Mouse (Mus musculus): ENCODE results near the gene Dop1a. TPM values are rescaled to one million over a fixed set of nuclear protein-coding genes. Genes with fewer than 3 reads are reported as not detected.
A peak's percentile ranks its signal among the peaks of the same experiment; 100 is the strongest.

The Dop1a gene
- polyA plus RNA-seq, 1 experiment from 2014 or later: 32.8 TPM

DNA sequence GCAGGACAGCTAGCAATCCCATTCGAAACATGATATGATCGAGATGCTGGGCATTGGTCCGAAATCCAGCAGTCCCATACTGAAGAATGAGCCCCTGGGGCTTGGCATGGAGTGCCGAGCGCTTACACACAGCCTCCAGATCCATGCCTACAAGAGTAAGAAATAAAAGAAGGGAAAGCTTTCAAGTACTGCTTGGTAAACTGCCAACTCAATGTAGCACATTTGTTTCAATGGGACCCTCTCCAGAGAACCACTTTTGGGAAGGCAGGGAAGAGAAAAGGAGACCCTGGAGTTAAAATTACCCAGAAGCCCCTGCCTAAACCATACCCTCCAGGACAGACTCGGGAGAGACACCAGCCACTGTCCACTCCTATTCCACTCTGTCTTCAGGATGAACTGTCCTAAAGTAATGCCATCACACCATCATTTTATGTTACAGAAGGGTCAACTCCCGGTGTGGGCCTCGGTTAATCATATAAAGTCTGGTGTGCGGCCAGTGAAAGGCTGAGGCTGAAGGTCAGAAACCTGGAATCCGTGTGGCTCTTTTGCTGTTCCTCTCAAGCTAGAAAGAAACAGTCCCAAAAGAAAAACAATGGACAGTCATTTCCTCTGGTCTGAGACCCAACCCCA is 103.4 kb downstream of the Dop1a start:
- Histone ChIP-seq H3K4me2 (peak overlapping the region; percentile 97), H3K27ac (replicated peaks) (no peak overlapping the region), H3K4me1 (replicated peaks) (peaks cover 22% of the 10 kb centered on the region), H3K9ac (0 out of 2 replicates have a peak overlapping the region, but pooled peaks have one; percentile 17), H3K9me3 (no peaks in the 10 kb centered on the region), H3K27me3 (no peaks in the 10 kb centered on the region), H3K4me3 (peak overlapping the region; percentile 60), H3K36me3 (peaks cover 23% of the 10 kb centered on the region)
- 73% methylated on average over 10 of the region's 10 CpGs for WGBS
- ATAC-seq (ENCODE audit: low FRiP score, low read depth): no peak

DNA sequence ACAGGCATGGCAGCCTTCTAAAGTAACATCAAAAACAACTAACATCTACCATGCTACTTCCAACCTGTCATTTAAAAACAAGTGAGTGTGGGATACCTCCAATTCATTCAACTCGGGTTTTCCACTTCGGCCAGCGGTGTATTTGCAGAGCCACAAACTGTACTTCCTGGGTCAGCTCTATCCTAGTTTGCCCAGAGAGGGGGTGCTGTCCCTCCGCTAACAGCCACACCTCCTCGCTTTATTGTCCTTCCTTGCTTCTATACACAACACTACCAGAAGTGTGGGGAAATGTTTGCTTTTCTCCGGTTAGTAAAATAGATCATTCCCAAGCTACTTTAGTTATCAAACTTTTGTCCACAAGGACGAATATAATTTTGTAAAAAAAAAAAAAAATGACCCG is 104.0 kb downstream of the Dop1a start:
- Histone ChIP-seq H3K27me3 (no peaks in the 10 kb centered on the region), H3K9me3 (no peaks in the 10 kb centered on the region), H3K4me3 (peak overlapping the region; percentile 60), H3K4me1 (replicated peaks) (peaks cover 22% of the 10 kb centered on the region), H3K4me2 (peak overlapping the region; percentile 97), H3K27ac (replicated peaks) (no peak overlapping the region; the same call in 1 of the 2 replicates), H3K36me3 (peaks cover 23% of the 10 kb centered on the region), H3K9ac (peak overlapping the region; percentile 55)
- WGBS: 19% methylated on average over 8 of the region's 8 CpGs
- ATAC-seq (ENCODE audit: low FRiP score, low read depth): no peak

DNA sequence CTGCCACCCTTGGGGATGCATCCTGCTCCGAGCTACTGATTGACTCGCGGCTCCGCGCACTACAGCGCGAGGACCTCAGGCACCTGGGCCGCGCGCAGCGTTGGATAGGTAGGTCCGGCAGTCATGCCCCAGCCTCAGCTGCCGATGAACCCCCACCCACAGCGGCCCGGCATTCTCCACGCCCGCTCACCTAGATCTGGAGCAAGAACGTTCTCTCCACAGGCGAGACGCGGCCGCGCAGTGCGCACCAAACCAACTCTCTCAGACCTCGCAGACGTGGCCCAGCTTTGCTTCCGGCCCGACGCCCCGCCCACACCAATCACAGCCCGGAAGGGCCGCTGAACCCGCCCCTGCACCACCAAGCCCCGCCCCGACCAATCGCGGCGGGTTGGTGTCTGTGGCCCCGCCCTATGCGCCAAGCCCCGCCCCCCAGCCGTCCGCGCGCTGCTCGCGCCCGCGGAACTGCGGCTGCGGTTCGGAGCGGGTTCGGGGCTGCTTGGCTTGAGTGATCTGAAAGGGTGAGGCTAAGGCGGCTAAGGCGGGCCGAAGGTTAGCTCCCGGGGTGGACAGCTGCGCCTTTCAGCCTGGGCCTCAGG is 104.7 kb downstream of the Dop1a start, which contains the start of the genes Pgm3 and Rwdd2a:
Pgm3 (minus strand) TSS at position 303 of the 596 bp plus-strand sequence.
Rwdd2a (plus strand) TSS at position 452 of the 596 bp plus-strand sequence.
- Histone ChIP-seq H3K9me3 (no peaks in the 10 kb centered on the region), H3K9ac (peak within 1 kb of the TSS; percentile 55), H3K36me3 (peaks cover 18% of the 10 kb centered on the region), H3K27ac (replicated peaks) (peak within 1 kb of the TSS; percentile 69), H3K27me3 (no peaks in the 10 kb centered on the region), H3K4me3 (peak within 1 kb of the TSS; percentile 60), H3K4me2 (peak within 1 kb of the TSS; percentile 97), H3K4me1 (replicated peaks) (peaks cover 22% of the 10 kb centered on the region)
- peak; percentile 98 for ATAC-seq (ENCODE audit: low FRiP score, low read depth)
- WGBS: under 1% methylated on average over 59 of the region's 59 CpGs

DNA sequence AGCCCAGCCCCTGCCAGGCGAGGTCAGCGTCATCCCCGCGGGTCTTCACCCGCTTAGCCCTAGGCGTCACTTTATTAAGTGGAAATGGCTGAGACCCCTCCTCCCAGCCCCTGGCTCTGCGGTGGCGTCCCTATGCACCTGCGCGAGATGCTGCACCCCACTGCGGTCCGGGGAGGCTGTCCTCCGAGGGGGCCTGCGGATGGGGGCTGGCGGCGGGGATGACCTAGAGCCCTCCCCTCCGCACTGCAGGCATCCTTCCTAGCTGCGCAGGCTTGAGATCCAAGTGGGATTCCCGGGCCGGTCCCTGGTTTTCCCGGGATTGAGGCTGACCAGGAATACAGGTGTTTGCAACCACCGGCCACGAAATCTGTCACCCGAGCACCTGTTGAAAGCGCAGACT is 105.2 kb downstream of the Dop1a start:
- Histone ChIP-seq H3K9ac (peak overlapping the region; percentile 50), H3K4me1 (replicated peaks) (peaks cover 22% of the 10 kb centered on the region), H3K27ac (replicated peaks) (0 out of 2 replicates have a peak overlapping the region, but pooled peaks have one; percentile 31), H3K36me3 (peaks cover 12% of the 10 kb centered on the region; the same call in 1 of the 2 replicates), H3K4me2 (peak overlapping the region; percentile 97), H3K4me3 (peak overlapping the region; percentile 60), H3K9me3 (no peaks in the 10 kb centered on the region), H3K27me3 (no peaks in the 10 kb centered on the region)
- WGBS: under 1% methylated on average over 25 of the region's 25 CpGs
- ATAC-seq (ENCODE audit: low FRiP score, low read depth): no peak

DNA sequence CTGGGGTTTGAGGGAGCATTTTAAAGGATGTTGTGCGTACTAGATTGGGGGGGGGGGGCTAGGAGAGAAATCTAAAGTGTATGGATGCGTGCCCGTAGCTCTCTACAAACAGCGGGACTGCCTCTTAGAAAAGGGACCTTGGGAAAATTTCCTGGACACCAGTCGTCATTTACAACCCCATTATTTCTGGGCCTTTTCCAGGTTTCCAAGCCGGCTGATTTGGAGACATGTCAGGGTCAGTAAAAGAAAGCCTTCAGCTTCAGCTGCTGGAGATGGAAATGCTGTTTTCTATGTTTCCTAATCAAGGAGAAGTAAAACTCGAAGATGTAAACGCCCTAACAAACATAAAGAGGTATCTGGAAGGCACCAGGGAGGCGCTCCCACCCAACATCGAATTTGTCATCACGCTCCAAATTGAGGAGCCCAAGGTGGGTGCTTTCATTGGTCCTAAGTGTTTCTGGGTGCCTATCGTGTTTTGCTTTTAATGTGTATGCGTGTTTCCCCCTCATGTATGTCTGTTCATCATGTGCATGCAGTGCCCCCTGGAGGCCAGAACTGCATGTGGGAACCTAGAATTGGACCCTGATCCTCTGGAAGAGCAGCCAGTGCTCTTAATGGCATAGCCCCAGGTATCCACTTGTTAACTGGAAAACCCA is 105.8 kb downstream of the Dop1a start:
- ATAC-seq (ENCODE audit: low FRiP score, low read depth): no peak
- Histone ChIP-seq H3K4me1 (replicated peaks) (peaks cover 22% of the 10 kb centered on the region), H3K9me3 (no peaks in the 10 kb centered on the region), H3K4me2 (peak overlapping the region; percentile 97), H3K36me3 (peaks cover 9% of the 10 kb centered on the region; the same call in 1 of the 2 replicates), H3K9ac (peak overlapping the region; percentile 50), H3K4me3 (peak overlapping the region; percentile 60), H3K27ac (replicated peaks) (no peak overlapping the region), H3K27me3 (no peaks in the 10 kb centered on the region)
- 9% methylated on average over 13 of the region's 13 CpGs for WGBS

DNA sequence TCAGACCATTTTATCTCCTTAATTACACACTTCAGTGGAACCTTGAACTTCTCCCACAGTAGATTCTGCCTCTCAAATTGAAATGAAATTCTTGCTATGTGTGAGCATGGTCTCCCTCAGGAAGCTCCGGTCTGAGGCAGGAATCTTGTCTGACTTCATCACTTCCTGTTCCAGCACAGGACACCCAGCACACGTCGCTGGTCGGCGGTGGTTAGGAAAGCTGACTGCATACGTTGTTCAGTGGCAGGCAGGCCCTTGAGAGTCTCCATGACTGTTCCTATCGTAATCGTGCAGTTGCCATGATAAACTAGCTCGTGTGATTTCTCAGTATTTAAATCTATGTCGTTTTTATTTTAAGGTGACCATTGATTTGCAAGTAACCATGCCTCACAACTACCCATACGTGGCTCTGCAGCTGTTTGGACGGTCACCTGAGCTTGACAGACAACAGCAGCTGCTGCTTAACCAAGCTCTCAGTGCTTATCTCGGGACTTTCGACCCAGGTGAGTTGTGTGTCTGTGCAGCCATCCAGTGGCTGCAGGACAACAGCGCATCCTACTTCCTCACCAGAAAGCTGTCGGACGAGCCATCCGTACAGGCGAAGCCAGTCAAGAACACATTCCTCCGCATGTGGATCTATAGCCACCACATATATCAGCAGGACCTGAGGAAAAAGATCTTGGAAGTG is 106.8 kb downstream of the Dop1a start:
- no peak for ATAC-seq (ENCODE audit: low FRiP score, low read depth)
- WGBS: 86% methylated on average over 20 of the region's 20 CpGs
- Histone ChIP-seq H3K4me1 (replicated peaks) (peaks cover 22% of the 10 kb centered on the region), H3K4me3 (no peak overlapping the region), H3K9ac (no peak overlapping the region), H3K4me2 (no peak overlapping the region), H3K27me3 (no peaks in the 10 kb centered on the region), H3K9me3 (no peaks in the 10 kb centered on the region), H3K27ac (replicated peaks) (no peak overlapping the region), H3K36me3 (peaks cover 3% of the 10 kb centered on the region; the same call in 1 of the 2 replicates)

DNA sequence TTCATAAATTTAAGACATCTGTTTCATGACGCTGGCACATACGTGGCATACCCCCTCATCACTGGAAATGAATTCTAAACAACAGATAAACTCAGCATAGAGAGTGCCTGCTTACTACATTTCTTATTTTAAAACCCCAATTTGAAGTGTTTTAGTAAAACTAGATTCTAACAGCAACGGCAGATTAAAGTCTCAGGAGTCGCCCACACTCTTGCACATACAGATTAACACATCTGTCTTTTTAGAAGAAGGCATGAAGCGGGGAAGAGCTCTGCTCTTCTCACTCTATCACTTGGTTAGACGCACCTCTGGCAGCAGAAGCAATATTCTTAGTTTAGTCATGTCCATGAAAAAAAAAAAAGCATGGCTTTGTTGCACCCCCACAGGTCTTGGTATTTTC is 108.2 kb downstream of the Dop1a start:
- H3K4me2 ChIP-seq: no peak overlapping the region
- H3K4me1 ChIP-seq (replicated peaks): peaks cover 20% of the 10 kb centered on the region
- WGBS: 95% methylated on average over 6 of the region's 6 CpGs
- H3K9me3 ChIP-seq: no peaks in the 10 kb centered on the region
- no peak for ATAC-seq (ENCODE audit: low FRiP score, low read depth)
- no peak overlapping the region for H3K9ac ChIP-seq
- H3K4me3 ChIP-seq: no peak overlapping the region
- H3K27ac ChIP-seq (replicated peaks): no peak overlapping the region
- H3K36me3 ChIP-seq: 0 out of 2 replicates have a peak, but pooled peaks cover 5% of the 10 kb centered on the region
- H3K27me3 ChIP-seq: no peaks in the 10 kb centered on the region

DNA sequence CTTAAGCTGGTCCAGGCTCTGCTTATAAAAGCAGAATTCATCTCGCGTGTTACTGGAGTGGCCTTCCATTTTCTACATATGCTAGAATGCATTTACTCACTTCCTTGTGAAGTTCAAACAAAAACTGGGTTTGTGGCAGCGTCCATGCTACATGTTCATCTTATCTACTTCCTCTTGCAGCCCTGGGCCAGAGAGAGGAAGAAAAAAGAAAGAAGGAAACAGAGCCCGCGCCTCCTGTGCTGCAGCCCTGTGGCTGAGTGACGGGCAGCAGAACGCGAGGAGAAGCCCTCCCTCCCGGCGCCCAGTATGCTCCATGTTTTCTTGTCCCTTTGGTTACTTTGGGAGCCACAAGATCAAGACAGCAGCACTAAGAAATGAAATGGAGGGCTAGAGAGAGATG is 112.7 kb downstream of the Dop1a start:
- H3K27ac ChIP-seq (replicated peaks): no peak overlapping the region
- no peaks in the 10 kb centered on the region for H3K9me3 ChIP-seq
- H3K4me1 ChIP-seq (replicated peaks): no peaks in the 10 kb centered on the region
- no peak overlapping the region for H3K4me3 ChIP-seq
- H3K27me3 ChIP-seq: no peaks in the 10 kb centered on the region
- 90% methylated on average over 10 of the region's 10 CpGs for WGBS
- 0 out of 2 replicates have a peak, but pooled peaks cover 5% of the 10 kb centered on the region for H3K36me3 ChIP-seq
- no peak for ATAC-seq (ENCODE audit: low FRiP score, low read depth)
- no peak overlapping the region for H3K4me2 ChIP-seq
- H3K9ac ChIP-seq: no peak overlapping the region

DNA sequence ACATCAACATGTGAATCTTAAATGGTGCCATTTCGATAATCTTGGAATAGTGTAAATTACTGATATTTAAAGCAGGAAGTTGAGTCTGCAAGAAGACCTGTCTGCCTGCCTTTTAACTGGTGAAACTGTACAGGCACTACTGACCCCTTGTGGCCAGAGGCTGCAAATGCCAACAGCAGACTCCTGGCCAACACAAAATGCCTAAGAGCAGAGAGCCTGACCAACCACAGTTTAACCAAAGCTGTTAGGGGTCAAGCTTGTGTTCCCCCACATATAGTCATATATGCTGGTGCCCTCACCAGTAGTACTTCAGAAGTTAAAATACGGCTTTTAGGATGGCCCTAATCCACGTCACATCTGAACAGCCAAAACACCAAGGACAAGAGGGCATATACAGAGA is 116.8 kb downstream of the Dop1a start:
- ATAC-seq (ENCODE audit: low FRiP score, low read depth): peak; percentile 62; the same call in 1 of the 2 replicates
- no peak overlapping the region for H3K4me2 ChIP-seq
- WGBS: 59% methylated on average over 3 of the region's 3 CpGs
- H3K27ac ChIP-seq (replicated peaks): no peak overlapping the region
- H3K9ac ChIP-seq: no peak overlapping the region
- H3K9me3 ChIP-seq: no peaks in the 10 kb centered on the region
- H3K36me3 ChIP-seq: 0 out of 2 replicates have a peak, but pooled peaks cover 5% of the 10 kb centered on the region
- no peaks in the 10 kb centered on the region for H3K4me1 ChIP-seq (replicated peaks)
- H3K27me3 ChIP-seq: no peaks in the 10 kb centered on the region
- H3K4me3 ChIP-seq: no peak overlapping the region

DNA sequence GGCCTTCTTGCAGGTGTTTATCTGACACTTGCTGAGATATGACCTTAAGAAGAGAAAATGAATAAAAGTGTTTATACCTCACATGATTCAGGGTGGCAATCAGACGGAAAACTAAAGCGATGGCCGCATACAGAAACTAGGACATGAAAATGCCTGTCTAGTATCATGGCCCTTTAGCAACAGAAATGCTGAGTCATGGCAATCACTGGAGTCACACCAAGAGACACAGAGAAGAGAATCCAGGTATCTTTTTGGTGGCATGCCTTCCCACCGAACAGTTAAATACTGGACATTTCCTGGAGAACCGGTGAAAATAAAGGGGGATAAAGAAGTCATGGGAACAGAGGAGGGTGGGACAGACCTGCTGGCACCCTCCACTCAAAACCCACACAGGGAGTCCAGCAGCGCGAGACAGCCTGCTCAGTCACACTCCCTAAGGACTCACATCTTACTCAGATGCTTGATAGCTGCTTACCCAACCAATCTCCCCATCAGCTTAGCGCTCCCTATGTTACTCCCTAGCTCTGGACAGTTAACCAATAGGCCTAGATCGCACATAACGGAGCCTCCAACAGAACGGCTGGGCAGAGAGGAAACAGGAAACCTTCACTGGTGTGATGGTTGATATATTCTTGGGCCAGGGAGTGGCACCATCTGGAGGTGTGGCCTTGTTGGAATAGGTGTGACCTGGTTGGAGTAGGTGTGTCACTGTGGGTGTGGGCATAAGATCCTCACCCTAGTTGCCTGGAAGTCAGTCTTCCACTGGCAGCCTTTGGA is 120.3 kb downstream of the Dop1a start:
- no peak for ATAC-seq (ENCODE audit: low FRiP score, low read depth)
- H3K27ac ChIP-seq (replicated peaks): no peak overlapping the region
- H3K27me3 ChIP-seq: no peaks in the 10 kb centered on the region
- no peak overlapping the region for H3K4me2 ChIP-seq
- no peaks in the 10 kb centered on the region for H3K9me3 ChIP-seq
- H3K36me3 ChIP-seq: no peaks in the 10 kb centered on the region
- WGBS: 95% methylated on average over 11 of the region's 11 CpGs
- H3K9ac ChIP-seq: no peak overlapping the region
- no peak overlapping the region for H3K4me3 ChIP-seq
- no peaks in the 10 kb centered on the region for H3K4me1 ChIP-seq (replicated peaks)

Data from hindbrain, embryonic 15.5 days (tissue).